Mouse (Mus musculus) kidney, embryonic 15.5 days (tissue): Measurements from ENCODE around the gene Ivl. TPM values are rescaled to one million over a fixed set of nuclear protein-coding genes. Genes with fewer than 3 reads are reported as not detected.

Experiments
- ATAC-seq: fragments of 200-750 bp; cut with Nextera tagmentation; replicated peaks from 2 replicates; pipeline ENCODE4 v1.8.0; 2017; ENCODE audit warnings: moderate TSS enrichment; ENCODE audit not compliant: low FRiP score
- H3K27ac ChIP-seq: fragments of 300-500 bp; sonication (generic); 2 replicates; pipeline ENCODE4 v1.5.1; 2015; ENCODE audit warnings: mild to moderate bottlenecking, inconsistent platforms
- H3K27me3 ChIP-seq: fragments of 300-500 bp; sonication (generic); 2 replicates; pipeline ENCODE4 v1.6.1; 2015; ENCODE audit warnings: inconsistent platforms
- H3K36me3 ChIP-seq: fragments of 300-500 bp; sonication (generic); 2 replicates; pipeline ENCODE4 v1.6.1; 2015; ENCODE audit warnings: inconsistent platforms
- H3K4me1 ChIP-seq: fragments of 300-500 bp; sonication (generic); 2 replicates; pipeline ENCODE4 v1.6.1; 2015; ENCODE audit warnings: inconsistent platforms
- H3K4me2 ChIP-seq: fragments of 300-500 bp; sonication (generic); 2 replicates; pipeline ENCODE4 v1.6.1; 2015; ENCODE audit warnings: moderate library complexity, mild to moderate bottlenecking, inconsistent platforms
- H3K4me3 ChIP-seq: fragments of 300-500 bp; sonication (generic); replicated peaks from 2 replicates; pipeline ENCODE4 v1.5.1; 2015; ENCODE audit warnings: mild to moderate bottlenecking, inconsistent platforms
- H3K9ac ChIP-seq: fragments of 300-500 bp; sonication (generic); 2 replicates; pipeline ENCODE4 v1.6.1; 2015; ENCODE audit warnings: mild to moderate bottlenecking, inconsistent platforms
- H3K9me3 ChIP-seq: fragments of 300-500 bp; sonication (generic); replicated peaks from 2 replicates; pipeline ENCODE4 v1.6.1; 2016; ENCODE audit warnings: inconsistent platforms
- WGBS: fragments of 180-500 bp; shearing (Covaris S2); methylation state at CpG from one replicate; pipeline ENCODE4 v1.1.7; 2015; ENCODE audit warnings: mixed read lengths; 5-methylcytosine and 5-hydroxymethylcytosine counted together
- polyA plus RNA-seq: library from polyadenylated mRNA; unstranded; fragments of >200 nt; fragmentation: Nextera tagmentation; extraction: Ambion mirVana; gene quantifications from 2 replicates; pipeline ENCODE4 v1.2.1, GENCODE M21; 2015

The Ivl gene
- polyA plus RNA-seq, result 0.22 and 0.61 TPM in 2 replicates

GRCm38 (mm10) chr3:92573449-92574041 is at the start of gene Ivl:
Gene Ivl (minus strand): TSS chr3:92573735.
- no peak within 1 kb of the TSS for H3K9ac ChIP-seq
- 79% methylated on average over 1 of the region's 1 CpGs for WGBS

GRCm38 (mm10) chr3:92621560-92621959 is 48.0 kb upstream of the Ivl start, which contains the start of gene Lce6a:
Gene Lce6a (minus strand): TSS chr3:92621660.
- Histone ChIP-seq H3K4me2 (no peak within 1 kb of the TSS), H3K36me3 (no peaks in the 10 kb centered on the region), H3K9ac (no peak within 1 kb of the TSS), H3K4me3 (no peak within 1 kb of the TSS), H3K27ac (no peak within 1 kb of the TSS), H3K9me3 (no peaks in the 10 kb centered on the region), H3K27me3 (no peaks in the 10 kb centered on the region), H3K4me1 (no peaks in the 10 kb centered on the region)
- no peak for ATAC-seq
- 79% methylated on average over 2 of the region's 2 CpGs for WGBS

More at GRCm38 (mm10) chr3:92573449-92574041, at the start of gene Ivl:
- no peak for ATAC-seq
- Histone ChIP-seq H3K4me2 (no peak within 1 kb of the TSS), H3K4me1 (peaks cover 16% of the 10 kb centered on the region), H3K9me3 (no peaks in the 10 kb centered on the region), H3K36me3 (no peaks in the 10 kb centered on the region), H3K27me3 (no peaks in the 10 kb centered on the region), H3K27ac (0 out of 2 replicates have a peak within 1 kb of the TSS, but pooled peaks have one; percentile 3), H3K4me3 (no peak within 1 kb of the TSS)

- Histone ChIP-seq H3K27ac (no peak overlapping the region), H3K36me3 (no peaks in the 10 kb centered on the region), H3K4me3 (no peak overlapping the region), H3K9ac (no peak overlapping the region), H3K27me3 (no peaks in the 10 kb centered on the region), H3K4me2 (no peak overlapping the region), H3K4me1 (no peaks in the 10 kb centered on the region), H3K9me3 (no peaks in the 10 kb centered on the region)
- ATAC-seq, result no peak
- 66% methylated on average over 1 of the region's 1 CpGs for WGBS
Observed at GRCm38 (mm10) chr3:92609804-92610203, 36.3 kb upstream of the Ivl start.

- Histone ChIP-seq H3K4me2 (no peak within 1 kb of the TSS), H3K4me1 (no peaks in the 10 kb centered on the region), H3K9me3 (no peaks in the 10 kb centered on the region), H3K27ac (no peak within 1 kb of the TSS), H3K9ac (no peak within 1 kb of the TSS), H3K4me3 (no peak within 1 kb of the TSS), H3K27me3 (no peaks in the 10 kb centered on the region), H3K36me3 (no peaks in the 10 kb centered on the region)
- no peak for ATAC-seq
Observed at GRCm38 (mm10) chr3:92607392-92607791, 33.9 kb upstream of the Ivl start, which contains the start of gene 2210017I01Rik. Gene 2210017I01Rik (minus strand): TSS chr3:92607492.

GRCm38 (mm10) chr3:92602169-92602568 is 28.6 kb upstream of the Ivl start:
- H3K4me2 ChIP-seq, result no peak overlapping the region
- no peaks in the 10 kb centered on the region for H3K9me3 ChIP-seq
- no peaks in the 10 kb centered on the region for H3K4me1 ChIP-seq
- no peaks in the 10 kb centered on the region for H3K36me3 ChIP-seq
- H3K9ac ChIP-seq, result no peak overlapping the region
- no peak for ATAC-seq
- no peaks in the 10 kb centered on the region for H3K27me3 ChIP-seq
- no peak overlapping the region for H3K4me3 ChIP-seq
- H3K27ac ChIP-seq, result no peak overlapping the region
- 58% methylated on average over 1 of the region's 1 CpGs for WGBS

- no peaks in the 10 kb centered on the region for H3K36me3 ChIP-seq
- H3K4me3 ChIP-seq, result no peak overlapping the region
- no peaks in the 10 kb centered on the region for H3K27me3 ChIP-seq
- no peak for ATAC-seq
- no peak overlapping the region for H3K27ac ChIP-seq
- WGBS, result 27% methylated on average over 1 of the region's 1 CpGs
- H3K9ac ChIP-seq, result no peak overlapping the region
- no peak overlapping the region for H3K4me2 ChIP-seq
- H3K4me1 ChIP-seq, result no peaks in the 10 kb centered on the region
- H3K9me3 ChIP-seq, result no peaks in the 10 kb centered on the region
Observed at GRCm38 (mm10) chr3:92600456-92600855, 26.9 kb upstream of the Ivl start.

- Histone ChIP-seq H3K9me3 (no peaks in the 10 kb centered on the region), H3K9ac (no peak overlapping the region), H3K27me3 (no peaks in the 10 kb centered on the region), H3K4me2 (no peak overlapping the region), H3K27ac (no peak overlapping the region), H3K4me1 (no peaks in the 10 kb centered on the region), H3K36me3 (no peaks in the 10 kb centered on the region), H3K4me3 (no peak overlapping the region)
- no peak for ATAC-seq
Observed at GRCm38 (mm10) chr3:92599973-92600372, 26.4 kb upstream of the Ivl start.

- H3K4me1 ChIP-seq, result no peaks in the 10 kb centered on the region
- no peak overlapping the region for H3K9ac ChIP-seq
- 86% methylated on average over 2 of the region's 2 CpGs for WGBS
- H3K27me3 ChIP-seq, result no peaks in the 10 kb centered on the region
- no peaks in the 10 kb centered on the region for H3K9me3 ChIP-seq
- no peak overlapping the region for H3K27ac ChIP-seq
- H3K36me3 ChIP-seq, result no peaks in the 10 kb centered on the region
- no peak overlapping the region for H3K4me3 ChIP-seq
- H3K4me2 ChIP-seq, result no peak overlapping the region
- no peak for ATAC-seq
Observed at GRCm38 (mm10) chr3:92598429-92598828, 24.9 kb upstream of the Ivl start.

- no peak within 1 kb of the TSS for H3K4me2 ChIP-seq
- H3K9me3 ChIP-seq, result no peaks in the 10 kb centered on the region
- H3K4me3 ChIP-seq, result no peak within 1 kb of the TSS
- no peaks in the 10 kb centered on the region for H3K27me3 ChIP-seq
- no peak within 1 kb of the TSS for H3K27ac ChIP-seq
- ATAC-seq, result no peak
- H3K36me3 ChIP-seq, result no peaks in the 10 kb centered on the region
- WGBS, result 88% methylated on average over 1 of the region's 1 CpGs
- H3K9ac ChIP-seq, result no peak within 1 kb of the TSS
- H3K4me1 ChIP-seq, result no peaks in the 10 kb centered on the region
Observed at GRCm38 (mm10) chr3:92588858-92589257, 15.3 kb upstream of the Ivl start, which contains the start of gene Smcp. Gene Smcp (minus strand): TSS chr3:92588997.

GRCm38 (mm10) chr3:92587190-92587589 is 13.7 kb upstream of the Ivl start:
- no peak overlapping the region for H3K9ac ChIP-seq
- no peaks in the 10 kb centered on the region for H3K27me3 ChIP-seq
- no peak overlapping the region for H3K27ac ChIP-seq
- ATAC-seq, result no peak
- no peaks in the 10 kb centered on the region for H3K4me1 ChIP-seq
- no peaks in the 10 kb centered on the region for H3K9me3 ChIP-seq
- H3K4me3 ChIP-seq, result no peak overlapping the region
- no peaks in the 10 kb centered on the region for H3K36me3 ChIP-seq
- H3K4me2 ChIP-seq, result no peak overlapping the region
- WGBS, result 82% methylated on average over 3 of the region's 3 CpGs

GRCm38 (mm10) chr3:92585055-92585454 is 11.5 kb upstream of the Ivl start:
- Histone ChIP-seq H3K36me3 (no peaks in the 10 kb centered on the region), H3K4me1 (no peaks in the 10 kb centered on the region), H3K4me2 (no peak overlapping the region), H3K27me3 (no peaks in the 10 kb centered on the region), H3K9ac (no peak overlapping the region), H3K27ac (no peak overlapping the region), H3K4me3 (no peak overlapping the region), H3K9me3 (no peaks in the 10 kb centered on the region)
- ATAC-seq, result no peak
- WGBS, result 64% methylated on average over 1 of the region's 1 CpGs

GRCm38 (mm10) chr3:92583164-92583826 is 9.8 kb upstream of the Ivl start:
- Histone ChIP-seq H3K27me3 (no peaks in the 10 kb centered on the region), H3K4me3 (no peak overlapping the region), H3K27ac (no peak overlapping the region), H3K4me2 (no peak overlapping the region), H3K36me3 (no peaks in the 10 kb centered on the region), H3K9me3 (no peaks in the 10 kb centered on the region), H3K9ac (no peak overlapping the region), H3K4me1 (no peaks in the 10 kb centered on the region)
- ATAC-seq, result no peak
- WGBS, result 52% methylated on average over 3 of the region's 3 CpGs
